Mouse (Mus musculus) liver, postnatal 0 days (tissue): Measurements from ENCODE around the gene Scin.

ENCODE experiments used
- CTCF ChIP-seq: sonication (generic); IDR thresholded peaks from 2 replicates; pipeline ENCODE4 v1.5.1; 2016; ENCODE audit warnings: antibody characterized with exemption, low read depth
- EP300 ChIP-seq: IDR thresholded peaks from 2 replicates; pipeline ENCODE4 v1.6.1; 2016; ENCODE audit warnings: antibody characterized with exemption, low read depth, mild to moderate bottlenecking

- no peak for TF ChIP-seq EP300
- TF ChIP-seq CTCF, result no peak
These were observed 87.0 kb downstream of the Scin start for GRCm38 (mm10) chr12:40047024-40047423.
